Mouse (Mus musculus): ENCODE data around the gene Adamtsl1.

GRCm38 (mm10) chr4:86315122-86315521 is 801.1 kb downstream of the Adamtsl1 start:
- TF ChIP-seq POLR2A (IDR thresholded peaks at IDR 0.05; ENCODE audit: low read depth, low read length), result no peak
- TF ChIP-seq CTCF (IDR thresholded peaks at IDR 0.05; ENCODE audit: extremely low read depth, insufficient read depth, insufficient read length, insufficient replicate concordance), result no peak

Measured in spleen, adult 2 months (tissue).